Mouse (Mus musculus) hindbrain, postnatal 0 days (tissue): ENCODE data around the gene Sgms2. TPM values are rescaled to one million over a fixed set of nuclear protein-coding genes. Genes with fewer than 3 reads are reported as not detected.
A peak's percentile ranks its signal among the peaks of the same experiment; 100 is the strongest.

Experiments
- ATAC-seq: fragments of 200-750 bp; cut with Nextera tagmentation; 2 replicates; pipeline ENCODE4 v1.8.0; 2017; ENCODE audit warnings: mild to moderate bottlenecking, moderate TSS enrichment, moderate library complexity
- DNase-seq: peaks from one replicate; pipeline ENCODE4 v3.0.0-alpha.2; 2015; ENCODE audit warnings: low spot score
- H3K27ac ChIP-seq: fragments of 300-500 bp; sonication (generic); 2 replicates; pipeline ENCODE4 v1.5.1; 2014; ENCODE audit warnings: mild to moderate bottlenecking
- H3K27me3 ChIP-seq: fragments of 300-500 bp; sonication (generic); 2 replicates; pipeline ENCODE4 v1.6.1; 2014; ENCODE audit warnings: low read length, mixed read lengths; ENCODE audit not compliant: insufficient read depth
- H3K36me3 ChIP-seq: fragments of 300-500 bp; sonication (generic); 2 replicates; pipeline ENCODE4 v1.6.1; 2014; ENCODE audit warnings: low read length, mixed read lengths; ENCODE audit not compliant: insufficient read depth
- H3K4me1 ChIP-seq: fragments of 300-500 bp; sonication (generic); 2 replicates; pipeline ENCODE4 v1.6.1; 2014; ENCODE audit warnings: antibody characterized with exemption, low read length, mixed read lengths; ENCODE audit not compliant: insufficient read depth
- H3K4me2 ChIP-seq: fragments of 300-500 bp; sonication (generic); 2 replicates; pipeline ENCODE4 v1.6.1; 2014; ENCODE audit warnings: low read depth, mild to moderate bottlenecking, low read length, moderate library complexity, mixed read lengths
- H3K4me3 ChIP-seq: fragments of 300-500 bp; sonication (generic); 2 replicates; pipeline ENCODE4 v1.5.1; 2014; ENCODE audit warnings: low read length
- H3K9ac ChIP-seq: fragments of 300-500 bp; sonication (generic); replicated peaks from 2 replicates; pipeline ENCODE4 v1.6.1; 2014; ENCODE audit warnings: mild to moderate bottlenecking, low read length, moderate library complexity, mixed read lengths
- H3K9me3 ChIP-seq: fragments of 300-500 bp; sonication (generic); 2 replicates; pipeline ENCODE4 v1.6.1; 2016; ENCODE audit warnings: low read length, mixed read lengths
- CTCF ChIP-seq: IDR thresholded peaks from 2 replicates; pipeline ENCODE4 v1.5.1; 2016; ENCODE audit warnings: antibody characterized with exemption, control low read depth, low read depth
- WGBS: fragments of 180-500 bp; shearing (Covaris S2); extraction: QIAGEN DNeasy Blood & Tissue Kit; methylation state at CpG from one replicate; pipeline ENCODE4 v1.1.7; 2014; 5-methylcytosine and 5-hydroxymethylcytosine counted together
- polyA plus RNA-seq: library from polyadenylated mRNA; unstranded; fragments of >200 nt; fragmentation: Nextera tagmentation; extraction: Ambion mirVana; gene quantifications from 2 replicates; pipeline ENCODE4 v1.2.1, GENCODE M21; 2015
- total RNA-seq: library from RNA; depleted of rRNA; stranded (reverse); fragments of >200 nt; gene quantifications from 2 replicates; pipeline ENCODE4 v1.2.3, GENCODE M21; 2014; rRNA removed

The Sgms2 gene
- total and polyA plus RNA-seq, 2 experiments from 2014 or later: 3.9 to 4.2 TPM

DNA sequence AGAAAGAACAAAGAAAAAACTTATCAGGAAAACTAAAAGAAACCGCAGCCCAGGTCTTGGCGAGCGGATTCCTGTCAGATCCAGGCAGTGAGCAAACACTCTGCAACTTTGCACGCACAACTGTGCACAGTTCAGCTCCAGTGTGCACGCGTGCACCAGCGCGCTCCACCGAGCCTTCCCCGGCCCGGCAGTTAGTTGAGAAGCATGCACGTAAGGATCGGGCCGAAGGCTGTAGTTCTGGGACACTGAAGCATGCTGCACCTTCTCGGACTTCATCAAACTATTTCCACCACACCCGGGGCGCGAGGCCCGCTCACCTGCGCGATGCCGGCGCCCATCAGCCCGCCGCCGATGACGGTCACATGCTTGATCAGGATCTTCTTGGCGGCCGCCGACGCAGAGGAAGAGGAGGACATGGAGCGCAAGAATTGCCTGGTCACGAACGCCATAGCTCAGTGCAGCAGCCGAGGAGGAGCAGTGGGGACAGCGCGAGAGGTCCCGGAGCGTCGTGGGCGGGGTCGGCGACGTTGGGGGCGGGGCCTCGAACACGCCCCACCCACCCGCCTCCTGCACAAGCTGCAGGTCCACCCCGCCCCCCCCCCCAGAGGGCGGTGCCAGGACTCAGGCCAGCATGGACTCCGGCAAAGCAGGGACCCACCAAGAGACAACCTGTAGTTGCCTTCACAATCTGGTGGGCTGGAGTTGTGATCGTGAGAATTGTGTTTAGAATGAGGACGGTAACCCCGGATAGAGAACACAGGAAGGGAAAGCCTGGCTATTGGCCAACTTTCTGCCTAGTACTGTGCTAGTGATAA, 219.4 kb downstream of the Sgms2 start, which contains the start of gene Hadh:
TSS of gene Hadh (minus strand) at position 543 of the 815 bp plus-strand sequence.
- under 1% methylated on average over 54 of the region's 54 CpGs for WGBS
- Histone ChIP-seq H3K27ac (peak within 1 kb of the TSS; percentile 59), H3K4me1 (peaks cover 9% of the 10 kb centered on the region; the same call in 1 of the 2 replicates), H3K4me3 (peak within 1 kb of the TSS; percentile 70), H3K9ac (peak within 1 kb of the TSS; percentile 60), H3K27me3 (no peaks in the 10 kb centered on the region), H3K36me3 (no peaks in the 10 kb centered on the region), H3K9me3 (no peaks in the 10 kb centered on the region), H3K4me2 (peak within 1 kb of the TSS; percentile 73)
- ATAC-seq: peak; percentile 95
- no peak for TF ChIP-seq CTCF
- peak; percentile 88 for DNase-seq

DNA sequence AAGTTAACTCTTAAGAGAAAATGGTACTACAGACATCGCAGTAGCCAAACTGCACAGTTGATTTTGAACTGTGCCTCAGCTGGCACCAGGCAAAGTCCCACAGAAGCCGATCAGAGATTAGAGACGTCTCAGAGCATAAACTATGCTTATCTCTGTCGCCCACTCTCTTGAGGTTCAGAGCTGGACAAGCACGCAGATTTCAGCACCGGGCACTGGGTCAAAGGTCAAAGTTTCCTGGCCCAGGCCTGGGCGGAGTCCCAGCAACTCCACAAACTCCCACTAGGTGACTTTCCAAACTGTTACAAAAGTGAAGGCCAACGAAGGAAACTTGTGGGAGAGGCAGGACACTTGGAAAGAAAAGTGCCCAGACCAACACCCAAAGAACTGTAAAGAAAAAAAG, 220.1 kb downstream of the Sgms2 start:
- ATAC-seq (0 out of 2 replicates have a peak, but pooled peaks have one; percentile 25), DNase-seq (peak; percentile 41)
- Histone ChIP-seq H3K9ac (no peak overlapping the region), H3K4me2 (peak overlapping the region; percentile 73), H3K4me1 (peaks cover 9% of the 10 kb centered on the region; the same call in 1 of the 2 replicates), H3K27ac (no peak overlapping the region; the same call in 1 of the 2 replicates), H3K36me3 (no peaks in the 10 kb centered on the region), H3K27me3 (no peaks in the 10 kb centered on the region), H3K4me3 (peak overlapping the region; percentile 70), H3K9me3 (no peaks in the 10 kb centered on the region)
- no peak for TF ChIP-seq CTCF
- WGBS: 9% methylated on average over 8 of the region's 8 CpGs

- 40% methylated on average over 6 of the region's 6 CpGs for WGBS
- Histone ChIP-seq H3K9me3 (no peaks in the 10 kb centered on the region), H3K27ac (no peak overlapping the region), H3K4me3 (no peak overlapping the region), H3K27me3 (no peaks in the 10 kb centered on the region), H3K36me3 (no peaks in the 10 kb centered on the region), H3K4me1 (peaks cover 9% of the 10 kb centered on the region; the same call in 1 of the 2 replicates), H3K9ac (no peak overlapping the region), H3K4me2 (0 out of 2 replicates have a peak overlapping the region, but pooled peaks have one; percentile 73)
- TF ChIP-seq CTCF: no peak
- DNase-seq (no peak), ATAC-seq (no peak)
These were observed 220.8 kb downstream of the Sgms2 start for GRCm38 (mm10) chr3:131270381-131270780.

Other genes with a start within 250 kb of the Sgms2 start
- gene Hadh, start 219.3 kb downstream of the Sgms2 start, total RNA-seq: 25.0 and 27.6 TPM in 2 replicates
- gene Hadh, start 219.3 kb downstream of the Sgms2 start, polyA plus RNA-seq: 46.3 and 50.9 TPM in 2 replicates
- 16.7 and 24.5 TPM in 2 replicates for gene Cyp2u1, start 188.2 kb downstream of the Sgms2 start, total RNA-seq
- gene Cyp2u1, start 188.2 kb downstream of the Sgms2 start, polyA plus RNA-seq: 13.7 and 14.5 TPM in 2 replicates
- 135 and 145 TPM in 2 replicates for gene Papss1, start 73.4 kb upstream of the Sgms2 start, total RNA-seq
- 117 and 119 TPM in 2 replicates for gene Papss1, start 73.4 kb upstream of the Sgms2 start, polyA plus RNA-seq